Mouse (Mus musculus): Measurements from ENCODE around the gene Zfp112. TPM values are rescaled to one million over a fixed set of nuclear protein-coding genes. Genes with fewer than 3 reads are reported as not detected.

Zfp112 gene
- total and polyA plus RNA-seq, 2 experiments from 2014 or later = 4.7 to 12.2 TPM

- DNase-seq (peak; percentile 94), ATAC-seq (peak; percentile 98)
- Histone ChIP-seq H3K4me3 (ENCODE audit: low read depth, low read length) (peak within 1 kb of the TSS; percentile 81), H3K4me1 (ENCODE audit: insufficient read depth) (peaks cover 9% of the 10 kb centered on the region), H3K4me2 (ENCODE audit: low read depth) (peak within 1 kb of the TSS; percentile 81), H3K36me3 (ENCODE audit: insufficient read depth) (peaks cover 14% of the 10 kb centered on the region), H3K27ac (ENCODE audit: low read depth, low read length) (peak within 1 kb of the TSS; percentile 81), H3K27me3 (ENCODE audit: insufficient read depth, low read length) (no peaks in the 10 kb centered on the region), H3K9me3 (ENCODE audit: low read length) (no peaks in the 10 kb centered on the region), H3K9ac (peak within 1 kb of the TSS; percentile 77)
- TF ChIP-seq CTCF (IDR thresholded peaks at IDR 0.05; ENCODE audit: low read depth) = no peak; the same call in 1 of the 2 replicates
- 4% methylated on average over 32 of the region's 32 CpGs for WGBS
These were observed 22.1 kb downstream of the Zfp112 start, which contains the start of gene Zfp235 for GRCm38 (mm10) chr7:24133996-24134828. Zfp235 (plus strand) TSS chr7:24134169.

- DNase-seq = no peak
- no peak overlapping the region for H3K4me2 ChIP-seq (ENCODE audit: low read depth)
- no peak for ATAC-seq
- WGBS = 90% methylated on average over 6 of the region's 6 CpGs
- no peak overlapping the region for H3K9ac ChIP-seq
- H3K4me1 ChIP-seq (ENCODE audit: insufficient read depth) = no peaks in the 10 kb centered on the region
- TF ChIP-seq CTCF (IDR thresholded peaks at IDR 0.05; ENCODE audit: low read depth) = no peak
- H3K27me3 ChIP-seq (ENCODE audit: insufficient read depth, low read length) = no peaks in the 10 kb centered on the region
- H3K36me3 ChIP-seq (ENCODE audit: insufficient read depth) = peaks cover 47% of the 10 kb centered on the region
- H3K9me3 ChIP-seq (ENCODE audit: low read length) = no peaks in the 10 kb centered on the region
- H3K27ac ChIP-seq (ENCODE audit: low read depth, low read length) = no peak overlapping the region
- no peak overlapping the region for H3K4me3 ChIP-seq (ENCODE audit: low read depth, low read length)
These were observed 30.5 kb downstream of the Zfp112 start for GRCm38 (mm10) chr7:24142566-24142965.

GRCm38 (mm10) chr7:24153272-24153671, 41.2 kb downstream of the Zfp112 start:
- Histone ChIP-seq H3K4me1 (ENCODE audit: insufficient read depth) (no peaks in the 10 kb centered on the region), H3K4me3 (ENCODE audit: low read depth, low read length) (no peak overlapping the region), H3K36me3 (ENCODE audit: insufficient read depth) (no peaks in the 10 kb centered on the region), H3K4me2 (ENCODE audit: low read depth) (no peak overlapping the region), H3K27ac (ENCODE audit: low read depth, low read length) (no peak overlapping the region), H3K9me3 (ENCODE audit: low read length) (no peaks in the 10 kb centered on the region), H3K9ac (no peak overlapping the region), H3K27me3 (ENCODE audit: insufficient read depth, low read length) (no peaks in the 10 kb centered on the region)
- TF ChIP-seq CTCF (IDR thresholded peaks at IDR 0.05; ENCODE audit: low read depth) = peak; percentile 26; the same call in 1 of the 2 replicates
- no peak for DNase-seq
- 10% methylated on average over 1 of the region's 1 CpGs for WGBS
- no peak for ATAC-seq

- H3K9me3 ChIP-seq (ENCODE audit: low read length) = no peaks in the 10 kb centered on the region
- WGBS = 64% methylated on average over 4 of the region's 4 CpGs
- H3K27ac ChIP-seq (ENCODE audit: low read depth, low read length) = no peak overlapping the region
- DNase-seq (no peak), ATAC-seq (no peak)
- H3K4me1 ChIP-seq (ENCODE audit: insufficient read depth) = no peaks in the 10 kb centered on the region
- no peaks in the 10 kb centered on the region for H3K36me3 ChIP-seq (ENCODE audit: insufficient read depth)
- H3K4me3 ChIP-seq (ENCODE audit: low read depth, low read length) = no peak overlapping the region
- H3K4me2 ChIP-seq (ENCODE audit: low read depth) = no peak overlapping the region
- H3K27me3 ChIP-seq (ENCODE audit: insufficient read depth, low read length) = no peaks in the 10 kb centered on the region
- H3K9ac ChIP-seq = no peak overlapping the region
- no peak for TF ChIP-seq CTCF (IDR thresholded peaks at IDR 0.05; ENCODE audit: low read depth)
These were observed 60.1 kb downstream of the Zfp112 start for GRCm38 (mm10) chr7:24172191-24172590.

- ATAC-seq = peak; percentile 98
- no peaks in the 10 kb centered on the region for H3K27me3 ChIP-seq (ENCODE audit: insufficient read depth, low read length)
- WGBS = 12% methylated on average over 23 of the region's 23 CpGs
These were observed 62.7 kb downstream of the Zfp112 start, which contains the start of gene Zfp114 for GRCm38 (mm10) chr7:24174618-24175336. Zfp114 (plus strand) TSS chr7:24175060.

GRCm38 (mm10) chr7:24175337-24175711, 63.2 kb downstream of the Zfp112 start:
- WGBS = 49% methylated on average over 6 of the region's 6 CpGs
- Histone ChIP-seq H3K4me3 (ENCODE audit: low read depth, low read length) (peak overlapping the region; percentile 56), H3K4me1 (ENCODE audit: insufficient read depth) (no peaks in the 10 kb centered on the region), H3K27me3 (ENCODE audit: insufficient read depth, low read length) (no peaks in the 10 kb centered on the region), H3K9ac (peak overlapping the region; percentile 65), H3K4me2 (ENCODE audit: low read depth) (peak overlapping the region; percentile 50), H3K9me3 (ENCODE audit: low read length) (no peaks in the 10 kb centered on the region), H3K36me3 (ENCODE audit: insufficient read depth) (no peaks in the 10 kb centered on the region), H3K27ac (ENCODE audit: low read depth, low read length) (no peak overlapping the region; the same call in 1 of the 2 replicates)
- DNase-seq (no peak), ATAC-seq (no peak; the same call in none of the 2 replicates)
- TF ChIP-seq CTCF (IDR thresholded peaks at IDR 0.05; ENCODE audit: low read depth) = no peak

More at GRCm38 (mm10) chr7:24174618-24175336, 62.7 kb downstream of the Zfp112 start, which contains the start of gene Zfp114:
- H3K36me3 ChIP-seq (ENCODE audit: insufficient read depth) = no peaks in the 10 kb centered on the region
- H3K4me3 ChIP-seq (ENCODE audit: low read depth, low read length) = peak within 1 kb of the TSS; percentile 56
- H3K4me1 ChIP-seq (ENCODE audit: insufficient read depth) = no peaks in the 10 kb centered on the region
- peak within 1 kb of the TSS; percentile 50 for H3K4me2 ChIP-seq (ENCODE audit: low read depth)
- H3K27ac ChIP-seq (ENCODE audit: low read depth, low read length) = peak within 1 kb of the TSS; percentile 79
- peak; percentile 50 for TF ChIP-seq CTCF (IDR thresholded peaks at IDR 0.05; ENCODE audit: low read depth)
- H3K9ac ChIP-seq = peak within 1 kb of the TSS; percentile 65
- peak; percentile 91 for DNase-seq
- H3K9me3 ChIP-seq (ENCODE audit: low read length) = no peaks in the 10 kb centered on the region

Other genes with a start within 250 kb of the Zfp112 start
- gene Vmn1r177, start 245.9 kb upstream of the Zfp112 start, total RNA-seq (2014; rRNA removed) = not detected in 2 replicates
- not detected in 2 replicates for gene Vmn1r177, start 245.9 kb upstream of the Zfp112 start, polyA plus RNA-seq (2015; fragmentation: Nextera tagmentation; extraction: Ambion mirVana)
- not detected in 2 replicates for gene Vmn1r178, start 220.3 kb upstream of the Zfp112 start, total RNA-seq (2014; rRNA removed)
- gene Vmn1r178, start 220.3 kb upstream of the Zfp112 start, polyA plus RNA-seq (2015; fragmentation: Nextera tagmentation; extraction: Ambion mirVana) = not detected in 2 replicates
- gene Vmn1r179, start 185.3 kb upstream of the Zfp112 start, total RNA-seq (2014; rRNA removed) = not detected in 2 replicates
- gene Vmn1r179, start 185.3 kb upstream of the Zfp112 start, polyA plus RNA-seq (2015; fragmentation: Nextera tagmentation; extraction: Ambion mirVana) = not detected in 2 replicates
- gene Vmn1r180, start 161.7 kb upstream of the Zfp112 start, total RNA-seq (2014; rRNA removed) = not detected in 2 replicates
- not detected in 2 replicates for gene Vmn1r180, start 161.7 kb upstream of the Zfp112 start, polyA plus RNA-seq (2015; fragmentation: Nextera tagmentation; extraction: Ambion mirVana)
- not detected in 2 replicates for gene Vmn1r181, start 137.7 kb upstream of the Zfp112 start, total RNA-seq (2014; rRNA removed)
- gene Vmn1r181, start 137.7 kb upstream of the Zfp112 start, polyA plus RNA-seq (2015; fragmentation: Nextera tagmentation; extraction: Ambion mirVana) = not detected in 2 replicates
- not detected in 2 replicates for gene V1rd19, start 110.6 kb upstream of the Zfp112 start, total RNA-seq (2014; rRNA removed)
- gene V1rd19, start 110.6 kb upstream of the Zfp112 start, polyA plus RNA-seq (2015; fragmentation: Nextera tagmentation; extraction: Ambion mirVana) = not detected in 2 replicates
- not detected in 2 replicates for gene Vmn1r183, start 59.1 kb upstream of the Zfp112 start, total RNA-seq (2014; rRNA removed)
- gene Vmn1r183, start 59.1 kb upstream of the Zfp112 start, polyA plus RNA-seq (2015; fragmentation: Nextera tagmentation; extraction: Ambion mirVana) = not detected in 2 replicates
- gene Zfp180, start 30.4 kb upstream of the Zfp112 start, total RNA-seq (2014; rRNA removed) = 38.2 and 44.0 TPM in 2 replicates
- 19.0 and 23.9 TPM in 2 replicates for gene Zfp180, start 30.4 kb upstream of the Zfp112 start, polyA plus RNA-seq (2015; fragmentation: Nextera tagmentation; extraction: Ambion mirVana)
- gene Zfp235, start 21.9 kb downstream of the Zfp112 start, total RNA-seq (2014; rRNA removed) = 26.3 and 31.2 TPM in 2 replicates
- 19.1 and 20.4 TPM in 2 replicates for gene Zfp235, start 21.9 kb downstream of the Zfp112 start, polyA plus RNA-seq (2015; fragmentation: Nextera tagmentation; extraction: Ambion mirVana)
- 5.2 and 8.4 TPM in 2 replicates for gene Zfp114, start 62.7 kb downstream of the Zfp112 start, total RNA-seq (2014; rRNA removed)
- gene Zfp114, start 62.7 kb downstream of the Zfp112 start, polyA plus RNA-seq (2015; fragmentation: Nextera tagmentation; extraction: Ambion mirVana) = 2.8 and 4.3 TPM in 2 replicates
- gene Zfp111, start 99.1 kb downstream of the Zfp112 start, total RNA-seq (2014; rRNA removed) = 7.3 and 8.4 TPM in 2 replicates
- gene Zfp111, start 99.1 kb downstream of the Zfp112 start, polyA plus RNA-seq (2015; fragmentation: Nextera tagmentation; extraction: Ambion mirVana) = 1.6 and 2.4 TPM in 2 replicates
- 5.4 and 7.4 TPM in 2 replicates for gene Zfp109, start 125.2 kb downstream of the Zfp112 start, total RNA-seq (2014; rRNA removed)
- gene Zfp109, start 125.2 kb downstream of the Zfp112 start, polyA plus RNA-seq (2015; fragmentation: Nextera tagmentation; extraction: Ambion mirVana) = 1.3 and 2.6 TPM in 2 replicates
- 9.1 and 13.0 TPM in 2 replicates for gene Zfp108, start 142.5 kb downstream of the Zfp112 start, total RNA-seq (2014; rRNA removed)
- gene Zfp108, start 142.5 kb downstream of the Zfp112 start, polyA plus RNA-seq (2015; fragmentation: Nextera tagmentation; extraction: Ambion mirVana) = 1.9 and 3.1 TPM in 2 replicates
- gene Zfp93, start 158.1 kb downstream of the Zfp112 start, total RNA-seq (2014; rRNA removed) = 9.7 and 13.2 TPM in 2 replicates
- 2.0 and 2.4 TPM in 2 replicates for gene Zfp93, start 158.1 kb downstream of the Zfp112 start, polyA plus RNA-seq (2015; fragmentation: Nextera tagmentation; extraction: Ambion mirVana)
- 32.9 and 34.8 TPM in 2 replicates for gene Zfp61, start 188.9 kb downstream of the Zfp112 start, total RNA-seq (2014; rRNA removed)
- gene Zfp61, start 188.9 kb downstream of the Zfp112 start, polyA plus RNA-seq (2015; fragmentation: Nextera tagmentation; extraction: Ambion mirVana) = 24.5 and 30.8 TPM in 2 replicates
- gene Zfp94, start 204.4 kb downstream of the Zfp112 start, total RNA-seq (2014; rRNA removed) = 15.8 and 16.9 TPM in 2 replicates
- 19.3 and 21.2 TPM in 2 replicates for gene Zfp94, start 204.4 kb downstream of the Zfp112 start, polyA plus RNA-seq (2015; fragmentation: Nextera tagmentation; extraction: Ambion mirVana)
- gene Tescl, start 221.6 kb downstream of the Zfp112 start, total RNA-seq (2014; rRNA removed) = not detected in 2 replicates
- gene Tescl, start 221.6 kb downstream of the Zfp112 start, polyA plus RNA-seq (2015; fragmentation: Nextera tagmentation; extraction: Ambion mirVana) = not detected in 2 replicates
- not detected in 2 replicates for gene Lypd5, start 236.9 kb downstream of the Zfp112 start, total RNA-seq (2014; rRNA removed)
- not detected in 2 replicates for gene Lypd5, start 236.9 kb downstream of the Zfp112 start, polyA plus RNA-seq (2015; fragmentation: Nextera tagmentation; extraction: Ambion mirVana)

Data from forebrain, postnatal 0 days (tissue).